Mouse (Mus musculus) bone marrow macrophage, adult 2 months (primary cell): ENCODE measurements around the gene a. TPM values are rescaled to one million over a fixed set of nuclear protein-coding genes. Genes with fewer than 3 reads are reported as not detected.
A peak's percentile ranks its signal among the peaks of the same experiment; 100 is the strongest.
"Not testable (repeated sequence)": the region's sequence is repeated elsewhere in the genome, so short reads cannot be mapped to it uniquely, and the experiment has no call there.

Source experiments
- H3K27ac ChIP-seq: 2 replicates; pipeline ENCODE4 v1.5.1; 2012; ENCODE audit warnings: low read depth, low read length; ENCODE audit not compliant: insufficient read depth
- H3K4me1 ChIP-seq: 2 replicates; pipeline ENCODE4 v1.6.1; 2012; ENCODE audit warnings: low read length; ENCODE audit not compliant: control insufficient read depth, insufficient read depth
- H3K4me3 ChIP-seq: 2 replicates; pipeline ENCODE4 v1.5.1; 2012; ENCODE audit warnings: mild to moderate bottlenecking, low read length, moderate library complexity; ENCODE audit not compliant: insufficient read depth
- CTCF ChIP-seq: IDR thresholded peaks from 2 replicates; pipeline ENCODE4 v1.5.1; 2012; ENCODE audit warnings: low read depth, mild to moderate bottlenecking, low read length, moderate library complexity
- POLR2A ChIP-seq: IDR thresholded peaks from 2 replicates; pipeline ENCODE4 v1.6.1; 2012; ENCODE audit warnings: mild to moderate bottlenecking, low read depth, low read length, borderline replicate concordance
- polyA plus RNA-seq: library from polyadenylated mRNA; stranded (reverse); fragments of >200 nt; gene quantifications from 2 replicates; pipeline ENCODE4 v1.2.4, GENCODE M21; 2012; ENCODE audit not compliant: missing spikeins, insufficient read depth, insufficient read length

The a gene
- polyA plus RNA-seq, 1 experiment: not detected

DNA sequence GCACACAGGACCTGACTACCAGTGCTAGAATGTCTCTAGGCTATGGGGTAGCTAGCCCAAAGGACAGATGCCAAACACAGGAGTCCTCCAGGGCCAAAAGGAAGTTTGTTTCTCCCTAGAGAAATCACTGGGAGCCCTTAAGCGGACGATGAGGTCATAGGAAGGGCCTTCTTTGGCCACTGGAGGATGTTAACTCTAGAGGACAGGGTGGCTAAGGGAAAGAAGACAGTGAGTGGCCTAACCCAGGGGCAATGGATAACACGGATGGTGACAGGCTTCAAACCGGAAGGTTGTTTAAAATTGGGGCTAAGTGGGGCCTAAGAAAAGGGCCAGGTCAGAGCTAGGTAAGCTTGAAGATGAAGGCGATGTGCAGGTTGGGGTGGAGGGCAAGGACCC lies 258.9 kb downstream of the a start:
- H3K4me3 ChIP-seq: peak overlapping the region; percentile 59
- peak overlapping the region; percentile 73 for H3K27ac ChIP-seq
- no peak for TF ChIP-seq CTCF
- no peak for TF ChIP-seq POLR2A
- peaks cover 27% of the 10 kb centered on the region for H3K4me1 ChIP-seq

GRCm38 (mm10) chr2:155050504-155051236 lies 259.5 kb downstream of the a start:
- Histone ChIP-seq H3K27ac (peak overlapping the region; percentile 73), H3K4me3 (peak overlapping the region; percentile 59), H3K4me1 (peaks cover 27% of the 10 kb centered on the region)
- TF ChIP-seq CTCF: no peak
- peak; percentile 63; the same call in 1 of the 2 replicates for TF ChIP-seq POLR2A

GRCm38 (mm10) chr2:155051622-155052351 lies 260.6 kb downstream of the a start:
- peaks cover 24% of the 10 kb centered on the region for H3K4me1 ChIP-seq
- no peak for TF ChIP-seq CTCF
- TF ChIP-seq POLR2A: no peak
- H3K4me3 ChIP-seq: no peak overlapping the region
- H3K27ac ChIP-seq: no peak overlapping the region

DNA sequence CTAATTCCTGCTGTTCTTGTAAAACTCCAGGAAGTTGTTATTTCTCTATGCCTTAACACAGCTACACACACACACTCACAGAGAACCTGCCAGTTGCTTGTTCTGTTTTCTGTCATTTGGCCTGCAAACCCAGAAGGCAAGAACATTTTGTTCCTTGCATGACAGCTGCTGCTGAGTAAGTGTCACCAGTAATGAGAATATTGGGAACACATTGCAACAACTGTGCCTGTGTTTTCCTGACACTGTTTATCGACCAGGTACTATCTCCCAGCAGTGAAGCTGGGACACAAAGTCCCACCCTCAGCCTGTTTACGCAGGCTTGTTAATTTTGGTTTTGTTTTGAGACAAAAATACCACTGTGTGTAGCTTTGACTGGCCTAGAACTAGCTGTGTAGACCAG lies 261.5 kb downstream of the a start:
- no peak overlapping the region for H3K27ac ChIP-seq
- peaks cover 17% of the 10 kb centered on the region for H3K4me1 ChIP-seq
- H3K4me3 ChIP-seq: no peak overlapping the region
- TF ChIP-seq CTCF: no peak
- no peak for TF ChIP-seq POLR2A

GRCm38 (mm10) chr2:155053512-155053911 lies 262.3 kb downstream of the a start:
- not testable (repeated sequence) for H3K27ac ChIP-seq

GRCm38 (mm10) chr2:155054672-155055071 lies 263.5 kb downstream of the a start:
- TF ChIP-seq CTCF (no peak), POLR2A (no peak)
- no peak overlapping the region for H3K27ac ChIP-seq

More at GRCm38 (mm10) chr2:155053512-155053911, 262.3 kb downstream of the a start:
- not testable (repeated sequence) for H3K4me3 ChIP-seq
- peaks cover 14% of the 10 kb centered on the region for H3K4me1 ChIP-seq

GRCm38 (mm10) chr2:155056076-155056578 lies 264.9 kb downstream of the a start:
- Histone ChIP-seq H3K4me3 (no peak overlapping the region), H3K4me1 (peaks cover 9% of the 10 kb centered on the region), H3K27ac (no peak overlapping the region)
- TF ChIP-seq POLR2A (no peak), CTCF (no peak)

More at GRCm38 (mm10) chr2:155054672-155055071, 263.5 kb downstream of the a start:
- H3K4me3 ChIP-seq: no peak overlapping the region
- H3K4me1 ChIP-seq: peaks cover 14% of the 10 kb centered on the region

DNA sequence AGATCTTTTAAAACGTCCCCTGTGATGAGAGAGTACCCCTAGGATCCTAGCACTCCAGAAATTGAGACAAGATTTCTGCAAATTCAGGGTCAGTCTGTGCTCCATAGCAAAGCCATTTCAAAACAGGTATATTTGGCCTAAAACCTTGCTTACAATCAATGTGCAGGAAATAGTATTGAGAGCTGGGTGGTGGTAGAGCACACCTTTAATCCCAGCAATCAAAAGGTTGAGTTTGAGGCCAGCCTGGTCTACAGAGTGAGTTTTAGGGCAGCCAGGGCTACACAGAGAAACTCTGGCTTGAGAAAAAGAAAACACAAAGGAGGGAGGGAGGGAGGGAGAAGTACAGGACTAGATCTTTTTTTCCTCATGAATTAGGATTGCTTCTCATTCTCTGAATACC lies 266.2 kb downstream of the a start:
- Histone ChIP-seq H3K4me3 (no peak overlapping the region), H3K4me1 (peaks cover 4% of the 10 kb centered on the region), H3K27ac (no peak overlapping the region)
- no peak for TF ChIP-seq CTCF

GRCm38 (mm10) chr2:155071027-155071426 lies 279.8 kb downstream of the a start:
- no peak for TF ChIP-seq POLR2A
- TF ChIP-seq CTCF: no peak
- H3K4me3 ChIP-seq: no peak overlapping the region
- peaks cover 35% of the 10 kb centered on the region for H3K4me1 ChIP-seq
- H3K27ac ChIP-seq: no peak overlapping the region

GRCm38 (mm10) chr2:155072353-155073145 lies 281.3 kb downstream of the a start:
- TF ChIP-seq POLR2A: no peak
- no peak for TF ChIP-seq CTCF
- Histone ChIP-seq H3K4me3 (no peak overlapping the region), H3K4me1 (peaks cover 35% of the 10 kb centered on the region)

More at GRCm38 (mm10) chr2:155072353-155073145, 281.3 kb downstream of the a start:
- no peak overlapping the region for H3K27ac ChIP-seq
